Mouse (Mus musculus): ENCODE measurements around the gene Rgl3. TPM values are rescaled to one million over a fixed set of nuclear protein-coding genes. Genes with fewer than 3 reads are reported as not detected.

Rgl3 gene
- total RNA-seq, 2 experiments from 2014 or later: 1.2 to 1.3 TPM

DNA sequence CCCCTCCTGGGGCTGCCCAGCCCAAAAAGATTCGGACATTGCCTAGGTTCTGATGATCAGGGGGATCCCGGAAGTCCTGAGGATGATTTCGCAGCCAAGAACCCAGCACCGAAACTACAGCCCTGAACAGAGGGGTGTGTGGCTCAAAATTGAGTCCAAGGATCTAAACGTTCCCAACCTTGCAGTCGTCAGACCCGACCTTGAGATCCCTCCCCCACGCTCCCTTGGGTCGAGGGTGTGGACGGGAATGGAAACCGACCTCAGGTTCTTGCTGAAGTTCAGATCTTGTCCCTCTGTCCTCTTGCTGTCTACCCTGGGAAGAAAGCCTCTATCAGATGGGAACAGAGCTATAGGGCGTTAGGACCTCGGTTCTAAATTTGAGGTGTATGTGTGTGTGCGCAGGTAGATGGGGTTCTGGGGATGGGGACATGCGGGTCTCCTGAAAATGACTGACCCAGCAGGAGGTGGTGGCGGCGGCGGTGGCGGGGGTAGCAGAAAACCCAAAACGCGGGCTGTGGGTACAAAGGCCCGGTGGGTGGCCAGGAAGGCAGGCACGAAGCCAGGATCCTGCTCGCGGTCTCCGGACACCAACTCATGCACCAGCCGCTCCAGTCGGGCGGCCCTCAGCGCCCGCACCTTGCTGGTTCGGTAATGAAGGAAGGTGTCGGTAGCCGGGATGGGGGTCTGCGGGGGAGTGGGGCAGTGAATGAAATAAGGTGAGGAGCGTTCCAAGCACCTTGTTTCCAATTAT lies 1.5 kb downstream of the Rgl3 start:
- no peak for DNase-seq (ENCODE audit: low spot score in 2 of 2)

DNA sequence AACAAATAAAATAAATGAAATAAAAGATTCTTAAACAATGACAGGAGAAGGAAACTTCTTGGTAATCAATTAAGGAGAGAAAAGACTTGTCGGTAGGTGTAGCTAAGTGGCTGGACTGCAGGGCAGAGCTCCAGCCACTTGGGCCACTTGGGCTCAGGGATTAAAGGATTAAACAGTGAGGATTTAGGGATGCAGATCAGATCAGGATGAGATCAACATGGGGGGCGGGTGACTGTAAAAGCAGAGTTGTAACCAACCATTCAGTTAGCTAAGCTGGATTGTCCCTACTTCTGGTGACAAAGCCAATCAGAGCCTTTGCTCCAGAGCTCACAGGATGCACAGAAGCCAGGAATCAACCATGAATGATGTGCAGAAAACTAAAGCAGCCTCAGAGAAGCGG lies 5.3 kb downstream of the Rgl3 start:
- no peak for DNase-seq (ENCODE audit: low spot score in 2 of 2)

DNA sequence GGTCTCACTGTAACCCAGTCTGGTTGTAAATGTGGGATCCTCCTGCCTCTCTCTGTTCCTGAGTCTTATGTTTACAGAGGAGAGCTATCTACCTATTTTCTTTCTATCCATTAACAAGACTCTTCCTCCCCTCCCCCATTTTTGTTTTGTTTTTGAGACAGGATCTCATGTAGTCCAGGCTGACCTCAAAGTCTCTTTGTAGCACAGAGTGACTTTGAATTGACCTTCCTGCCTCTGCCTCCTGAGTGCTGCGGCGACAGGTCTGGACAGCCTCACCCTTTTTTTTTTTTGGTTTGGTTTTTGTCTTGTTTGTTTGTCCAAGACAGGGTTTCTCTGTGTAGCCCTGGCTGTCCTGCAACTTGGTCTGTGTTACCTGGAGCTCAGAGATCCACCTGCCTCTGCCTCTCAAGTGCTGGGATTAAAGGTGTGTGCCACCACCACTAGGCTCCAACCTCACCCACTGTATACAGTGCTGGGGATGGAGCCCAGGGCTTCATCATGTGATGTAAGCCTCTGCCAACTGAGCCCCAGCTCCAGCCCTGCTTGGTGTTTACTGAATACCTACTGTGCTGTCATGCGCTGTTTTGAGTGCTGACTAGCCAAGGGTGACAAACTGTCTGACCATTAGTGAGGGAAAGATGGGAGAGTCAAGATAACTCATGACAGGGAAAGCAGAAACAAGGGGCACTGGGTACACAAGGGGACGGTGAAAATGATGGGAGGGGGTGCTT lies 10.7 kb downstream of the Rgl3 start:
- DNase-seq (ENCODE audit: low spot score in 2 of 2): no peak

- DNase-seq (ENCODE audit: low spot score in 2 of 2): no peak
These were observed 11.3 kb downstream of the Rgl3 start for GRCm38 (mm10) chr9:21977972-21978371.

GRCm38 (mm10) chr9:21977331-21977730 lies 11.9 kb downstream of the Rgl3 start:
- no peak for DNase-seq (ENCODE audit: low spot score in 2 of 2)

DNA sequence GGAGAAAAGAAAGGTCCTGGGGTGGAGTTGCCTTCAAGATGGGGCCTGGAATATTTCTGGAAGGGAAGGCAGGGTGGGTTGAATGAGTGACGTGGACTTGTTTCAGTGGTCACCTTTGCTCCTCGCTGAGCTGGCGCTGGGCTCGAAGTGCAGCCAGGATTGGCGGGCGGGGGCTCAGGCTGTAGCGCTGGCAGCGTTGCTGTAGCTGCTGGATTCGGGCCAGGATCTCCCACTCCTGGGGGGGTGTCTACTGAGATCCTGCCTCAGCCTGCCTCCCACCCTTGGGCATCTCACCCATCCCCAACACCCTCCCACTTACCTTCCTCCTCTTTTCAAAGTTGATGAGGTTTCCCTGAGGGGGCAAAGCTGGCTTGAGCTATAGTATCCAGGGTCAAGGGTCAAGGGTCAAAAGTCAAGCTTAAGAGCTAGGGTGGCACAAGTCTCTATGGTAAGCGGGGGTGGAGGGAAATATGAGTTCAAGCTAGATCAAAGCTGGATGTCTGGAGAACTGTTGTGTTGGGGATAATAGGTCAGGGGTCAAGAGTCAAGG lies 12.5 kb downstream of the Rgl3 start:
- no peak for DNase-seq (ENCODE audit: low spot score in 2 of 2)

DNA sequence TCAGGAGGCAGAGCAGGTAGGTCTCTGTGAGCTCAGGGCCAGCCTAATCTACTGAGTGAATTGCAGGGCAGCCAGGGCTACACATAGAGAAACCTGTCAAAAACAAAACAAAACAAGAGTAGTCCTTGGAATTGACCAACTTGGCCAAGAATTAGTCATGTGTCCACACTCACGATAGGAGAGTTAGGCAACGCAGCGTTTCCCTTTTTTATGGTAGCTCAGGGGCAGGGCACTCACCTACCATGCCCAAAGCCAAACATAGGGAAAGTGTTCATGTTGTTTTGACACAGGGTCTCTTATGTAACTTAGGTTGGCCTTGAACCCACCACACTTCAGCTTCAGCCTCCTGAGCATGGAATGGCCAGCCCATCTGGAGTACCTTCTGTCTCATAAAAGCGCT lies 19.9 kb downstream of the Rgl3 start:
- DNase-seq (ENCODE audit: low spot score in 2 of 2): no peak

- DNase-seq (ENCODE audit: low spot score in 2 of 2): no peak
These were observed 20.4 kb downstream of the Rgl3 start for GRCm38 (mm10) chr9:21968883-21969282.

DNA sequence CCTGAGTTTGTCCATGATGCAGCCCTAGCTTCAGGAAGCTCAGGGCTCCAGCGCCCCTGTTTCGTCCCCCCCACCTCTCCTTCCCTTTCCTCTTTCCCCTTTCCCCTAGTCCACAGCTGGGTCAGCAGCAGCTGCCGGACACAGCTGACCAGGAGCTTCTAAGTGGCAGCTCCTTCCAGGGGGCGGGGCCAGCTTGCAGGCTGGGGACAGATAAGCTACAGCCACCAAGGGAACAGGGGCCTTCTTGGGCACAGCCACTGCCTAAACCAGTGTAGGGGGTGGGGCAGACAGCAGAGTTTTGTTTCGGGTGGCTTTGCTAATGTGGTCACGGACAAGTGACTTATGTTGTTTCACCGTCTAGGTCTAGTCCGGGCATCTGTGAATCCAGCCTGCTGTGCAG lies 25.8 kb downstream of the Rgl3 start, which contains the start of gene Epor:
Gene Epor, minus strand, starts transcription at position 90 of the 400 bp plus-strand sequence.
- no peak for DNase-seq (ENCODE audit: low spot score in 2 of 2)

DNA sequence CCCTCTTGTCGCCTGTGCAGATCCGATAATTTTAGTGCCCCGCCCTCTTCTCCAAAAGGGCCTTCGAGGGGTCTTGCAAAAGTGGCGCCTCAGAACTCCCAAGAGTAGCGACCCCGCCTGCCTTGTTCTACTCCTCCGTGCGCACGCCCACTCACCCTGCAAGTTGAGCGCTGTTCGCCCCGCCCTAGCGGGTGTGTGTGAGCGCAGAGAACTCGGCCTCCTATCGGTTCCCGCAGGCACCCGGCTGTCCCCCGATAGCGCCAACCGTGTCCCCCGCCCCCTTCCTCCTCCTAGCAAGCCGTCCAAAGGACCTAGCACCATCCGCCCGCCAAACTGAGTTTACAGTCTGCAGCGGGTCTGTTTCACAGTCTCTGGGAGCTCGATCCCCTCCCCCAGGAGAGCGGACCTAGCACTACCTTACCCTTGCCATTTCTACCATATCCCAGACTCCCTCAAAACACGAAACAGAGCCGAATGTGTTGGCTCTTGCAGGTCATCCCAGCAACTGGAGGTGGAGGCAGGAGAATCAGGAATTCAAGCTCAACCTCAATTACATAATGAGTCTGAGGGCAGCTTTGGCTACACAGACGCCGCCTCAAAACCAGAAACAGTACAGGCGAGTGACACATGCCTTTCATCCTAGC lies 26.7 kb downstream of the Rgl3 start:
- peak in 1 of 2 experiments; percentile 68 for DNase-seq (ENCODE audit: low spot score in 2 of 2)

DNA sequence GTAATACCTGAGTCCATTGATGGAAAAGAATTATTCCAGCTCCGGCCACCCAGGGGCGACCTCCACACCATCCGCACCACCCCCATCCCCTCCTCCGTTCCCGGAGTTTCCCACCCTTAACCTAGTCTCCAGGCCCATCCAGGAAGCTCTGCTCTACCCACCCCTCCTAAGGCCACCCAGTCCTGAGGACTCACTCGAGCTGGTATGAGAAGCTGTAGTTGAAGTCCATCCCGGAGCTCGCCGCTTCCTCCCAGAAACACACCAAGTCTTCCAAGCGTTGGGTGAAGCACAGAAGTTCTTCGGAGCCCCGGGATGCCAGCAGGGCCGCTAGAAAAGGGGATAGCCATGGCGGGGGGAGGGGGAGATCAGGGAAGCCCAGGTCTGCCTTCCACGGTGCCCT lies 27.2 kb downstream of the Rgl3 start:
- no peak for DNase-seq (ENCODE audit: low spot score in 2 of 2)

DNA sequence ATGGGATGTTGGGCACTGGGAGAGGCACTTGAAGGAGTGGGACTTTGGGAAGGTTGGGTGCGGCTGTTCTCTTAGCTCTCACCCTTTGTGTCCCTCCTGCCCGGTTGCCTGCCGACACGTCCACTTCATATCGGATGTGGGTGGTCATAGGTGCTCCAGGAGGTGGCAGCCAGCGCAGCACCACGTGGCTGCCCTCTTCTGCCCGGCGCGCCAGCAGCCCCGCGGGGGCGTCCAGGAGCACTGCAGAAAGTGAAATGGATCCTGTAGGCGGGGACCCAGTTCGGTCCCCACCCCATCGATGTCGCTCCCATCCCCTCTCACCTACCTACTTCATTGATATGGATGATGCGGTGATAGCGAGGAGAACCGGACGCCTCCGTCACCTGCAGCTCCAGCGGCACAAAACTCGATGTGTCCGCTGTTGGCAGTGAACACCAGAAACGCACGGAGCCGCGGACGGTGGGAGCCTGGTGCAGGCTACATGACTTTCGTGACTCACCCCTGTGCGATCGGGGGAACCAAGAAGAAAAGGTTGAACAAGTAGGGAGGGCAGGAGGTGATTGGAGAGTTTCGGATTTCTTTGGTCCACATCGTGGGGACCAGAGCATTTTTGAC lies 27.8 kb downstream of the Rgl3 start:
- no peak for DNase-seq (ENCODE audit: low spot score in 2 of 2)

DNA sequence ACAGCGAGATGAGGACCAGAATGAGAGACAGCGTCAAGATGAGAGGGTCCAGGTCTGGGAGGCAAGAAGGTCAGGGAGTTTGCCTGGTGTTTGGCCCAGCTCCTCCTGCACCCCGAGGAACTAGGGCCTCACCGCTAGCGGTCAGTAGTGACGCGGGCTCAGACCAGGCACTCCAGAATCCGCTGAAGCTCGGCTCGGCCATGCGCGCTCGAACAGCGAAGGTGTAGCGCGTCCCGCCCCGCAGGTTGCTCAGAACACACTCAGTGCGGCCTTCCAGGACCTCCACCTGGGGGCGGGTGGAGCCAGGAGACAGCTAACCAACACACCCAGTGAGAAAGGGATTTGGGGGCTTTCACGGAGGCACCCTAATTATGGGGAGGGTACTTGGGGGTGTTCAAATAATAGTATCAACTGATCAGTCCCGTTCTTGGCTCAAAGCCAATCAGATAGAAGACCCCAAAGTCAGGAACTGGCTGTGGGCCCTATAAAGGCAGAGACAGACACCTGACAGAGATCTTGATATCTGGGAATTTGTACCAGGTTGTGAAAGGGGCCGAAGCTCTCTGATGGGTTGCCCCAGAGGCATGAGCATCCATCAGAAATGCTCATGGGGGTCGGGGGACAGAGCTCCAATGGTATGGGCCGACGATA lies 28.6 kb downstream of the Rgl3 start:
- DNase-seq (ENCODE audit: low spot score in 2 of 2): no peak

- no peak for DNase-seq (ENCODE audit: low spot score in 2 of 2)
These were observed 29.1 kb downstream of the Rgl3 start for GRCm38 (mm10) chr9:21960135-21960534.

- no peak for DNase-seq (ENCODE audit: low spot score in 2 of 2)
These were observed 30.0 kb downstream of the Rgl3 start for GRCm38 (mm10) chr9:21959244-21959643.

GRCm38 (mm10) chr9:21958372-21958771 lies 30.9 kb downstream of the Rgl3 start:
- no peak for DNase-seq (ENCODE audit: low spot score in 2 of 2)

- DNase-seq (ENCODE audit: low spot score in 2 of 2): peak; percentile 99 to 100
These were observed 33.5 kb downstream of the Rgl3 start, which contains the start of gene Swsap1 for GRCm38 (mm10) chr9:21955570-21956281. TSS of gene Swsap1 (plus strand) at chr9:21955755.

DNA sequence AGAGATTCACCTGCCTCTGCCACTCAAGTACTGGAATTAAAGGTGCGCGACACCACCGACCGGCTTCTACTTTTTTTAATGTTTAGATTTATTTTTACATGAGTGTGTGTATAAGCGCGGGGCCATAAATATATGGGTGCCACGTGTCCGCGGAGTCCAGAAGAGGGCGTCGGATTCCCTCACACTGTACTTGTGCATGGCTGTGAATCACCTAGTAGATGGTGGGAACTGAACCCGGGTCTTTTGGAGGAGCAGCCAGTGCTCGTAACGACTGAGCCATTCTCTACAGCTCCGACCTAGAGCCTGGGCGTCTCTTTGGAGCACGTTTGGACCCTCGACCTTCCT lies 34.0 kb downstream of the Rgl3 start:
- no peak for DNase-seq (ENCODE audit: low spot score in 2 of 2)

GRCm38 (mm10) chr9:21954635-21955034 lies 34.6 kb downstream of the Rgl3 start:
- DNase-seq (ENCODE audit: low spot score in 2 of 2): no peak

DNA sequence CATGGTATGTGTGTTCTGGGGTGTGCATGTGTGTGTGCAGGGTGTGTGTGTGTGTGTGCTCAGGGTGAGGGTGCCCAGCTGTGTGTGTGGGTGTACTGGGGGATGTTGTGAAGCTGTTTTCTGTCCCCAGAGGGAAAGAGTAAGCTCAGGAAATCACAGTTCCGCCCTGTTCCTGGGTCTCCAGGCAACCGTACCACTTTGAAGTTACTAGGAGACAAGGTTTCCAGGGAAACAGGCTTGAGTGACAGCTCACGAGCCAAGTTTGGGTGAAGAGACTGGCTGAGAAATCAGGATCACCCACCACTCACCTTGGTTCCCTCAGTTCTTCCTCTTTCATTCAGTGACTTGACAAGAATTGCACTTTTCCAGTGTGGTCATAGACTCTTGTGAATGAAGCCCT lies 35.6 kb downstream of the Rgl3 start:
- peak in 1 of 2 experiments; percentile 75 for DNase-seq (ENCODE audit: low spot score in 2 of 2)

Data from layer of hippocampus, postnatal 14 days (tissue).